Mouse (Mus musculus) adrenal gland, postnatal 0 days (tissue): ENCODE data around the gene Lce1j. TPM values are rescaled to one million over a fixed set of nuclear protein-coding genes. Genes with fewer than 3 reads are reported as not detected.

Source experiments
- polyA plus RNA-seq: library from polyadenylated mRNA; unstranded; fragments of >200 nt; fragmentation: Nextera tagmentation; extraction: Ambion mirVana; gene quantifications from 2 replicates; pipeline ENCODE4 v1.2.1, GENCODE M21; 2015

Gene Lce1j
- polyA plus RNA-seq: 0.61 TPM in 1 of 2 replicates, not detected in the other

GRCm38 (mm10) chr3:92790414-92790813, at the start of gene Lce1j:
Gene Lce1j (minus strand): TSS chr3:92790514.

GRCm38 (mm10) chr3:92827108-92827507, 36.8 kb upstream of the Lce1j start, which contains the start of gene Kprp:
Gene Kprp (minus strand): TSS chr3:92827247.

GRCm38 (mm10) chr3:92807791-92808190, 17.5 kb upstream of the Lce1j start, which contains the start of gene Lce1k:
Gene Lce1k (minus strand): TSS chr3:92807891.

GRCm38 (mm10) chr3:92778799-92779198, 11.5 kb downstream of the Lce1j start, which contains the start of gene Lce1i:
Gene Lce1i (minus strand): TSS chr3:92778899.

GRCm38 (mm10) chr3:92764965-92765364, 25.3 kb downstream of the Lce1j start, which contains the start of gene Lce1h:
Gene Lce1h (minus strand): TSS chr3:92765065.

GRCm38 (mm10) chr3:92752238-92752637, 38.1 kb downstream of the Lce1j start, which contains the start of gene Lce1g:
Gene Lce1g (minus strand): TSS chr3:92752338.

GRCm38 (mm10) chr3:92738996-92739395, 51.3 kb downstream of the Lce1j start, which contains the start of gene Gm38119:
Gene Gm38119 (minus strand): TSS chr3:92739096.

Other genes starting within 250 kb of the Lce1j start
- gene Ivl, start 216.8 kb downstream of the Lce1j start, polyA plus RNA-seq: 0.38 TPM in 1 of 2 replicates, not detected in the other
- gene Smcp, start 201.5 kb downstream of the Lce1j start, polyA plus RNA-seq: 0.15 and 0.84 TPM in 2 replicates
- gene 2210017I01Rik, start 183.0 kb downstream of the Lce1j start, polyA plus RNA-seq: not detected in 2 replicates
- 3.2 and 3.3 TPM in 2 replicates for gene Lce6a, start 168.9 kb downstream of the Lce1j start, polyA plus RNA-seq
- 0.71 TPM in 1 of 2 replicates, not detected in the other for gene Lce1a1, start 142.2 kb downstream of the Lce1j start, polyA plus RNA-seq
- gene Lce1b, start 133.6 kb downstream of the Lce1j start, polyA plus RNA-seq: 0.35 TPM in 1 of 2 replicates, not detected in the other
- 1.1 TPM in 1 of 2 replicates, not detected in the other for gene Lce1a2, start 120.2 kb downstream of the Lce1j start, polyA plus RNA-seq
- gene Lce1c, start 111.3 kb downstream of the Lce1j start, polyA plus RNA-seq: 2.4 TPM in 1 of 2 replicates, not detected in the other
- gene Lce1d, start 103.3 kb downstream of the Lce1j start, polyA plus RNA-seq: 0.91 TPM in 1 of 2 replicates, not detected in the other
- 1.1 TPM in 1 of 2 replicates, not detected in the other for gene Lce1e, start 81.4 kb downstream of the Lce1j start, polyA plus RNA-seq
- 1.1 TPM in 1 of 2 replicates, not detected in the other for gene Lce1f, start 70.2 kb downstream of the Lce1j start, polyA plus RNA-seq
- not detected in 2 replicates for gene Gm38119, start 51.4 kb downstream of the Lce1j start, polyA plus RNA-seq
- not detected in 2 replicates for gene Lce1g, start 38.2 kb downstream of the Lce1j start, polyA plus RNA-seq
- gene Lce1h, start 25.4 kb downstream of the Lce1j start, polyA plus RNA-seq: 0.93 TPM in 1 of 2 replicates, not detected in the other
- gene Lce1i, start 11.6 kb downstream of the Lce1j start, polyA plus RNA-seq: not detected in 2 replicates
- gene Lce1k, start 17.4 kb upstream of the Lce1j start, polyA plus RNA-seq: not detected in 2 replicates
- 0.09 TPM in 1 of 2 replicates, not detected in the other for gene Kprp, start 36.7 kb upstream of the Lce1j start, polyA plus RNA-seq
- 1.2 TPM in 1 of 2 replicates, not detected in the other for gene Lce1l, start 60.8 kb upstream of the Lce1j start, polyA plus RNA-seq
- 0.24 TPM in 1 of 2 replicates, not detected in the other for gene 2310050C09Rik, start 79.7 kb upstream of the Lce1j start, polyA plus RNA-seq
- gene Lce3a, start 135.7 kb upstream of the Lce1j start, polyA plus RNA-seq: 1.8 TPM in 1 of 2 replicates, not detected in the other
- 1.2 TPM in 1 of 2 replicates, not detected in the other for gene Lce3b, start 142.5 kb upstream of the Lce1j start, polyA plus RNA-seq
- gene Lce3c, start 154.0 kb upstream of the Lce1j start, polyA plus RNA-seq: 5.1 TPM in 1 of 2 replicates, not detected in the other
- gene Lce3d, start 166.9 kb upstream of the Lce1j start, polyA plus RNA-seq: not detected in 2 replicates
- gene Lce3e, start 176.5 kb upstream of the Lce1j start, polyA plus RNA-seq: 2.8 TPM in 1 of 2 replicates, not detected in the other
- 0.76 and 3.7 TPM in 2 replicates for gene Lce3f, start 201.7 kb upstream of the Lce1j start, polyA plus RNA-seq
- 5.8 TPM in 1 of 2 replicates, not detected in the other for gene Crct1, start 225.2 kb upstream of the Lce1j start, polyA plus RNA-seq
- 0.82 TPM in 1 of 2 replicates, not detected in the other for gene Lce1m, start 228.5 kb upstream of the Lce1j start, polyA plus RNA-seq